Comparison of ENCODE assay signal across 18 mouse cellular contexts in genomic region chr4:125553754-125554153, GRCm38 (mm10).
A peak's percentile ranks its signal among the peaks of the same experiment; 100 is the strongest.
DNase-seq lines count a peak whose midpoint lies in the region; TF ChIP-seq lines count a peak whose summit lies in the region.
"Had no signal": no experiment of that assay in that cellular context is flagged by ENCODE, and none has a peak within 500 bp of the region (broad histone marks: within the 10 kb centered on the region; RNA-seq: fewer than 3 reads in every experiment).

No protein-coding gene starts in this region.

- no peaks in the 10 kb centered on the region for H3K27me3 ChIP-seq in testis, adult 2 months (ENCODE audit: control insufficient read depth, insufficient read depth, low read length)
- H3K27me3 ChIP-seq: embryonic facial prominence, embryonic 13.5 days; embryonic facial prominence, embryonic 15.5 days had no signal

- no peak for DNase-seq in testis, postnatal 14 days (ENCODE audit: low spot score)
- peak; percentile 45 for DNase-seq in Muller cell, postnatal 12 days (ENCODE audit: inconsistent ontology term)
- DNase-seq in cerebellum, postnatal 14 days, result no peak
- no peak for DNase-seq in urinary bladder, postnatal 4 days (ENCODE audit: low spot score in 2 of 2)
- DNase-seq: adrenal gland, adult 8-10 months; adrenal gland, postnatal 25 days; cerebellum, adult 11-12 months; cerebellum, adult 2 months; cerebellum, adult 9-10 months; cerebellum, postnatal 10 days; cerebellum, postnatal 36 days; embryo, embryonic 11 days had no signal

- no peaks in the 10 kb centered on the region for H3K36me3 ChIP-seq in testis, adult 2 months (ENCODE audit: control insufficient read depth, insufficient read depth, low read length)
- H3K36me3 ChIP-seq: embryonic facial prominence, embryonic 13.5 days; embryonic facial prominence, embryonic 15.5 days; forebrain, embryonic 10.5 days; forebrain, embryonic 12.5 days had no signal

- H3K27ac ChIP-seq in testis, adult 2 months (ENCODE audit: control insufficient read depth, insufficient read depth, low read depth, low read length), result no peak overlapping the region
- H3K27ac ChIP-seq: embryonic facial prominence, embryonic 13.5 days; embryonic facial prominence, embryonic 15.5 days; forebrain, embryonic 10.5 days; forebrain, embryonic 12.5 days had no signal

- no peaks in the 10 kb centered on the region for H3K4me1 ChIP-seq in testis, adult 2 months (ENCODE audit: control insufficient read depth, insufficient read depth, low read length)
- H3K4me1 ChIP-seq: embryonic facial prominence, embryonic 13.5 days; embryonic facial prominence, embryonic 15.5 days; forebrain, embryonic 12.5 days had no signal

- H3K4me3 ChIP-seq in testis, adult 2 months (ENCODE audit: control insufficient read depth, low read depth, low read length), result peak overlapping the region; percentile 1
- H3K4me3 ChIP-seq: embryonic facial prominence, embryonic 13.5 days; embryonic facial prominence, embryonic 15.5 days; erythroblast, embryonic 14.5 days; forebrain, embryonic 10.5 days; forebrain, embryonic 12.5 days had no signal

- TF ChIP-seq CTCF in testis, adult 2 months (IDR thresholded peaks at IDR 0.05; ENCODE audit: control insufficient read depth, insufficient read depth, insufficient replicate concordance, low read depth, low read length), result no peak

- TF ChIP-seq POLR2A in testis, adult 2 months (IDR thresholded peaks at IDR 0.05; ENCODE audit: control insufficient read depth, low read depth, low read length), result no peak
